ENCODE assay signal across 11 mouse cellular contexts in the genomic region with DNA sequence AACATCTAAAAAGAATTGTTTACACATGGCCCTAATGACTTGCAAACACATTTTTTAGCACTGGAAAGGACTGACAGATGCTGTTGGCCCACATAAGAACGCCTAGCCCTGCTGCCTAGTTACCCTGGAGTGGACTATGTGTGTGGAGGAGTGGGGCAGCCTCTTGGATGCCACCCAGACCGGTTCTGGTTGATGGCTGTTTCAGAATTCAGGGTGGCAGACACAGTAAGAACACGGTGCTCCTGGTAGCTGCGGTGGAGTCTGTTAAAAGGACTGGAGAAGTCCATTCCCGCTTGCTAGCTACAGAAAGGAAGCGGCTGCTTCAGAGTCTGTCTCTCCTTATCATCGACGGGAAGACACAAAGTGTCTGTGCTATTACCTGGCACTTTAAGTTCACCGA. TPM values are rescaled to one million over a fixed set of nuclear protein-coding genes. Genes with fewer than 3 reads are reported as not detected.
DNase-seq lines count a peak whose midpoint lies in the region; ATAC-seq and TF ChIP-seq lines count a peak whose summit lies in the region.
"Had no signal": no experiment of that assay in that cellular context is flagged by ENCODE, and none has a peak within 500 bp of the region (broad histone marks: within the 10 kb centered on the region; RNA-seq: fewer than 3 reads in every experiment).

No protein-coding gene starts in this region.

- no peak overlapping the region for H3K4me3 ChIP-seq in hindbrain, embryonic 14.5 days (replicated peaks; ENCODE audit: low read length)
- H3K4me3 ChIP-seq in hindbrain, embryonic 12.5 days, result no peak overlapping the region
- H3K4me3 ChIP-seq in cortical plate, adult 2 months (ENCODE audit: insufficient read depth, low read length), result no peak overlapping the region
- no peak overlapping the region for H3K4me3 ChIP-seq in liver, embryonic 11.5 days (ENCODE audit: low read depth, low read length)
- no peak overlapping the region for H3K4me3 ChIP-seq in liver, embryonic 12.5 days

- no peaks in the 10 kb centered on the region for H3K4me1 ChIP-seq in hindbrain, embryonic 14.5 days (replicated peaks; ENCODE audit: control insufficient read depth, insufficient read depth, low read length)
- no peaks in the 10 kb centered on the region for H3K4me1 ChIP-seq in hindbrain, embryonic 12.5 days
- H3K4me1 ChIP-seq in cortical plate, adult 2 months (ENCODE audit: control insufficient read depth, insufficient read depth, low read length), result peaks cover 4% of the 10 kb centered on the region
- no peaks in the 10 kb centered on the region for H3K4me1 ChIP-seq in liver, embryonic 11.5 days (replicated peaks; ENCODE audit: control insufficient read depth, insufficient read depth, low read length)
- H3K4me1 ChIP-seq in liver, embryonic 12.5 days, result no peaks in the 10 kb centered on the region

- no peaks in the 10 kb centered on the region for H3K27me3 ChIP-seq in hindbrain, embryonic 14.5 days (ENCODE audit: control insufficient read depth, insufficient read depth, low read length)
- no peaks in the 10 kb centered on the region for H3K27me3 ChIP-seq in hindbrain, embryonic 12.5 days
- no peaks in the 10 kb centered on the region for H3K27me3 ChIP-seq in liver, embryonic 11.5 days (replicated peaks; ENCODE audit: control insufficient read depth, insufficient read depth, low read length)
- no peaks in the 10 kb centered on the region for H3K27me3 ChIP-seq in liver, embryonic 12.5 days (replicated peaks)

- TF ChIP-seq POLR2A in cortical plate, adult 2 months (IDR thresholded peaks at IDR 0.05; ENCODE audit: extremely low read depth, insufficient read depth, low read length), result no peak

- H3K9me3 ChIP-seq in hindbrain, embryonic 14.5 days (ENCODE audit: control insufficient read depth, low read length), result no peaks in the 10 kb centered on the region
- H3K9me3 ChIP-seq in hindbrain, embryonic 12.5 days (replicated peaks), result no peaks in the 10 kb centered on the region
- no peaks in the 10 kb centered on the region for H3K9me3 ChIP-seq in liver, embryonic 11.5 days (ENCODE audit: control insufficient read depth, low read length)
- H3K9me3 ChIP-seq in liver, embryonic 12.5 days (replicated peaks), result no peaks in the 10 kb centered on the region

- no peak overlapping the region for H3K9ac ChIP-seq in hindbrain, embryonic 14.5 days
- no peak overlapping the region for H3K9ac ChIP-seq in hindbrain, embryonic 12.5 days
- no peak overlapping the region for H3K9ac ChIP-seq in liver, embryonic 11.5 days (ENCODE audit: low read depth, low read length)
- H3K9ac ChIP-seq in liver, embryonic 12.5 days, result no peak overlapping the region

- no peak for TF ChIP-seq CTCF in cortical plate, adult 2 months (IDR thresholded peaks at IDR 0.05; ENCODE audit: extremely low read depth, insufficient read depth, low read length)

- no peak overlapping the region for H3K4me2 ChIP-seq in hindbrain, embryonic 14.5 days (replicated peaks)
- no peak overlapping the region for H3K4me2 ChIP-seq in hindbrain, embryonic 12.5 days (replicated peaks)
- no peak overlapping the region for H3K4me2 ChIP-seq in liver, embryonic 11.5 days
- no peak overlapping the region for H3K4me2 ChIP-seq in liver, embryonic 12.5 days

- 88% methylated on average over 9 of the region's 9 CpGs for WGBS in hindbrain, embryonic 14.5 days
- WGBS in hindbrain, embryonic 12.5 days, result 93% methylated on average over 9 of the region's 9 CpGs
- 85% methylated on average over 9 of the region's 9 CpGs for WGBS in liver, embryonic 11.5 days
- 88% methylated on average over 9 of the region's 9 CpGs for WGBS in liver, embryonic 12.5 days (ENCODE audit: insufficient replicate concordance)

- DNase-seq in hindbrain, embryonic 14.5 days (ENCODE audit: low spot score), result no peak
- DNase-seq in layer of hippocampus, adult 18-20 months (ENCODE audit: low spot score in 2 of 2), result peak; percentile 54 to 67
- DNase-seq in lung, postnatal 25 days (ENCODE audit: low spot score), result peak; percentile 5
- DNase-seq in urinary bladder, adult 18-20 months (ENCODE audit: low spot score in 2 of 2), result no peak
- no peak for DNase-seq in liver, embryonic 11.5 days (ENCODE audit: low spot score)
- DNase-seq: cerebellum, postnatal 25 days; heart, postnatal 14 days; kidney, postnatal 4 days had no signal

- 0 out of 2 replicates have a peak overlapping the region, but pooled peaks have one; percentile 64 for H3K27ac ChIP-seq in hindbrain, embryonic 14.5 days
- no peak overlapping the region for H3K27ac ChIP-seq in hindbrain, embryonic 12.5 days
- H3K27ac ChIP-seq in cortical plate, adult 2 months (ENCODE audit: insufficient read depth, low read length), result peak overlapping the region; percentile 55; the same call in 1 of the 2 replicates
- H3K27ac ChIP-seq in liver, embryonic 11.5 days (ENCODE audit: low read depth, low read length), result no peak overlapping the region
- no peak overlapping the region for H3K27ac ChIP-seq in liver, embryonic 12.5 days

- ATAC-seq in hindbrain, embryonic 14.5 days (ENCODE audit: low FRiP score), result peak; percentile 59; the same call in 1 of the 2 replicates
- ATAC-seq in hindbrain, embryonic 12.5 days (ENCODE audit: low FRiP score), result no peak
- no peak for ATAC-seq in liver, embryonic 11.5 days (replicated peaks; ENCODE audit: low FRiP score)
- no peak for ATAC-seq in liver, embryonic 12.5 days

- peaks cover 63% of the 10 kb centered on the region for H3K36me3 ChIP-seq in hindbrain, embryonic 14.5 days (replicated peaks; ENCODE audit: control insufficient read depth, insufficient read depth)
- H3K36me3 ChIP-seq in hindbrain, embryonic 12.5 days, result peaks cover 23% of the 10 kb centered on the region
- H3K36me3 ChIP-seq in liver, embryonic 11.5 days (ENCODE audit: control insufficient read depth, insufficient read depth, low read length), result peaks cover 3% of the 10 kb centered on the region; the same call in 1 of the 2 replicates
- peaks cover 91% of the 10 kb centered on the region for H3K36me3 ChIP-seq in liver, embryonic 12.5 days

RNA-seq across cellular contexts. Expression of a gene that starts 57.4 kb away (rescaled TPM):
- polyA plus RNA-seq in hindbrain, embryonic 14.5 days (2014; fragmentation: Nextera tagmentation; extraction: Ambion mirVana), result 28.4 and 28.7 TPM in 2 replicates
- polyA plus RNA-seq in hindbrain, embryonic 12.5 days (2016; fragmentation: Nextera tagmentation; extraction: Ambion mirVana), result 17.9 and 20.8 TPM in 2 replicates
- polyA plus RNA-seq in cortical plate, adult 2 months (2012; rRNA removed), result 84.0 and 90.2 TPM in 2 replicates
- total RNA-seq in layer of hippocampus, adult 18-20 months (2021), result 10 to 100 TPM; 68.8 to 72.9 TPM
- 10.2 and 11.1 TPM in 2 replicates for polyA plus RNA-seq in liver, embryonic 11.5 days (2014; fragmentation: Nextera tagmentation; extraction: Ambion mirVana)
- 12.5 and 14.0 TPM in 2 replicates for polyA plus RNA-seq in liver, embryonic 12.5 days (2016; fragmentation: Nextera tagmentation; extraction: Ambion mirVana)

Comparison
In these comparisons a context has a peak if more than half of its experiments do, and no peak if none do; other contexts are left out.
1. H3K27ac ChIP-seq: peak in hindbrain, embryonic 14.5 days (single experiment) and cortical plate, adult 2 months (single experiment); none in hindbrain, embryonic 12.5 days (single experiment), liver, embryonic 11.5 days (single experiment) and liver, embryonic 12.5 days (single experiment).
2. DNase-seq: peak in layer of hippocampus, adult 18-20 months (2 of 2) and lung, postnatal 25 days (single experiment); none in hindbrain, embryonic 14.5 days (single experiment), urinary bladder, adult 18-20 months (0 of 2) and liver, embryonic 11.5 days (single experiment).